Mouse (Mus musculus) heart, embryonic 13.5 days (tissue): ENCODE data around the gene Tmem207. TPM values are rescaled to one million over a fixed set of nuclear protein-coding genes. Genes with fewer than 3 reads are reported as not detected.

Source experiments
- ATAC-seq: fragments of 200-750 bp; cut with Nextera tagmentation; 2 replicates; pipeline ENCODE4 v1.8.0; 2017; ENCODE audit warnings: moderate TSS enrichment; ENCODE audit not compliant: insufficient number of reproducible peaks, low FRiP score, low TSS enrichment; ENCODE audit errors: extremely low read depth
- H3K27ac ChIP-seq: fragments of 300-500 bp; sonication (generic); replicated peaks from 2 replicates; pipeline ENCODE4 v1.5.1; 2015; ENCODE audit warnings: moderate library complexity, mild to moderate bottlenecking, inconsistent platforms
- H3K27me3 ChIP-seq: fragments of 300-500 bp; sonication (generic); replicated peaks from 2 replicates; pipeline ENCODE4 v1.6.1; 2015; ENCODE audit warnings: mild to moderate bottlenecking, inconsistent platforms
- H3K36me3 ChIP-seq: fragments of 300-500 bp; sonication (generic); 2 replicates; pipeline ENCODE4 v1.6.1; 2015; ENCODE audit warnings: mild to moderate bottlenecking, inconsistent platforms
- H3K4me1 ChIP-seq: fragments of 300-500 bp; sonication (generic); 2 replicates; pipeline ENCODE4 v1.6.1; 2015; ENCODE audit warnings: inconsistent platforms
- H3K4me2 ChIP-seq: fragments of 300-500 bp; sonication (generic); 2 replicates; pipeline ENCODE4 v1.6.1; 2015; ENCODE audit warnings: inconsistent platforms, mild to moderate bottlenecking, moderate library complexity
- H3K4me3 ChIP-seq: fragments of 300-500 bp; sonication (generic); 2 replicates; pipeline ENCODE4 v1.5.1; 2015; ENCODE audit warnings: moderate library complexity, mild to moderate bottlenecking, inconsistent platforms
- H3K9ac ChIP-seq: fragments of 300-500 bp; sonication (generic); 2 replicates; pipeline ENCODE4 v1.6.1; 2015; ENCODE audit warnings: inconsistent platforms, mild to moderate bottlenecking, moderate library complexity
- H3K9me3 ChIP-seq: fragments of 300-500 bp; sonication (generic); 2 replicates; pipeline ENCODE4 v1.6.1; 2016; ENCODE audit warnings: inconsistent platforms
- WGBS: fragments of 180-500 bp; shearing (Covaris S2); methylation state at CpG from one replicate; pipeline ENCODE4 v1.1.7; 2015; ENCODE audit warnings: mixed read lengths; 5-methylcytosine and 5-hydroxymethylcytosine counted together
- polyA plus RNA-seq: library from polyadenylated mRNA; unstranded; fragments of >200 nt; fragmentation: Nextera tagmentation; extraction: Ambion mirVana; gene quantifications from 2 replicates; pipeline ENCODE4 v1.2.1, GENCODE M21; 2015

The Tmem207 gene
- polyA plus RNA-seq, 1 experiment from 2014 or later: not detected

GRCm38 (mm10) chr16:26454163-26454562 lies 72.4 kb downstream of the Tmem207 start:
- H3K4me2 ChIP-seq: no peak overlapping the region
- H3K9ac ChIP-seq: no peak overlapping the region
- no peaks in the 10 kb centered on the region for H3K9me3 ChIP-seq
- H3K4me3 ChIP-seq: no peak overlapping the region
- no peaks in the 10 kb centered on the region for H3K36me3 ChIP-seq
- no peak for ATAC-seq
- no peak overlapping the region for H3K27ac ChIP-seq
- 54% methylated on average over 3 of the region's 3 CpGs for WGBS
- no peaks in the 10 kb centered on the region for H3K27me3 ChIP-seq
- no peaks in the 10 kb centered on the region for H3K4me1 ChIP-seq

Other genes with a start within 250 kb of the Tmem207 start
- 1.8 and 2.5 TPM in 2 replicates for gene Cldn1, start 154.9 kb downstream of the Tmem207 start, polyA plus RNA-seq
- gene Cldn16, start 63.6 kb downstream of the Tmem207 start, polyA plus RNA-seq: not detected in 2 replicates
- 5.6 TPM in 2 replicates for gene Il1rap, start 54.9 kb upstream of the Tmem207 start, polyA plus RNA-seq